Mouse (Mus musculus): ENCODE data around the gene Tusc2. TPM values are rescaled to one million over a fixed set of nuclear protein-coding genes. Genes with fewer than 3 reads are reported as not detected.

Gene Tusc2
- polyA plus RNA-seq, 1 experiment from 2014 or later: 34.1 TPM

- Histone ChIP-seq H3K9me3 (replicated peaks) (no peaks in the 10 kb centered on the region), H3K27ac (replicated peaks) (peak within 1 kb of the TSS; percentile 96), H3K4me3 (replicated peaks) (peak within 1 kb of the TSS; percentile 64), H3K27me3 (no peaks in the 10 kb centered on the region), H3K4me1 (replicated peaks) (peaks cover 94% of the 10 kb centered on the region), H3K9ac (peak within 1 kb of the TSS; percentile 70), H3K4me2 (peak within 1 kb of the TSS; percentile 80), H3K36me3 (replicated peaks) (peaks cover 22% of the 10 kb centered on the region)
- ATAC-seq (ENCODE audit: insufficient read depth): peak; percentile 79
- WGBS (ENCODE audit: insufficient replicate concordance): under 1% methylated on average over 32 of the region's 32 CpGs
Observed at GRCm38 (mm10) chr9:107580501-107581317, 17.7 kb downstream of the Tusc2 start, which contains the start of gene Hyal3. Gene Hyal3 (plus strand): TSS chr9:107580818.

GRCm38 (mm10) chr9:107581584-107581983, 18.5 kb downstream of the Tusc2 start:
- Histone ChIP-seq H3K36me3 (replicated peaks) (peaks cover 22% of the 10 kb centered on the region), H3K27ac (replicated peaks) (peak overlapping the region; percentile 96), H3K4me3 (replicated peaks) (peak overlapping the region; percentile 64), H3K4me1 (replicated peaks) (peaks cover 94% of the 10 kb centered on the region), H3K9ac (peak overlapping the region; percentile 70), H3K9me3 (replicated peaks) (no peaks in the 10 kb centered on the region), H3K4me2 (peak overlapping the region; percentile 80), H3K27me3 (no peaks in the 10 kb centered on the region)
- WGBS (ENCODE audit: insufficient replicate concordance): 23% methylated on average over 4 of the region's 4 CpGs
- ATAC-seq (ENCODE audit: insufficient read depth): no peak

- Histone ChIP-seq H3K4me1 (replicated peaks) (peaks cover 89% of the 10 kb centered on the region), H3K27me3 (no peaks in the 10 kb centered on the region), H3K27ac (replicated peaks) (peak overlapping the region; percentile 96), H3K9ac (peak overlapping the region; percentile 70; the same call in 1 of the 2 replicates), H3K4me2 (peak overlapping the region; percentile 80; the same call in 1 of the 2 replicates), H3K36me3 (replicated peaks) (peaks cover 22% of the 10 kb centered on the region), H3K9me3 (replicated peaks) (no peaks in the 10 kb centered on the region), H3K4me3 (replicated peaks) (no peak overlapping the region)
- no peak for ATAC-seq (ENCODE audit: insufficient read depth)
- WGBS (ENCODE audit: insufficient replicate concordance): 81% methylated on average over 7 of the region's 7 CpGs
Observed at GRCm38 (mm10) chr9:107582509-107583062, 19.5 kb downstream of the Tusc2 start.

- H3K9me3 ChIP-seq (replicated peaks): no peaks in the 10 kb centered on the region
- peaks cover 22% of the 10 kb centered on the region for H3K36me3 ChIP-seq (replicated peaks)
- H3K4me3 ChIP-seq (replicated peaks): no peak overlapping the region
- H3K4me2 ChIP-seq: no peak overlapping the region
- no peak for ATAC-seq (ENCODE audit: insufficient read depth)
- WGBS (ENCODE audit: insufficient replicate concordance): 87% methylated on average over 14 of the region's 14 CpGs
- H3K27ac ChIP-seq (replicated peaks): peak overlapping the region; percentile 96; the same call in 1 of the 2 replicates
- H3K27me3 ChIP-seq: no peaks in the 10 kb centered on the region
- peaks cover 83% of the 10 kb centered on the region for H3K4me1 ChIP-seq (replicated peaks)
- H3K9ac ChIP-seq: no peak overlapping the region
Observed at GRCm38 (mm10) chr9:107583174-107583573, 20.1 kb downstream of the Tusc2 start.

GRCm38 (mm10) chr9:107586504-107586903, 23.4 kb downstream of the Tusc2 start:
- Histone ChIP-seq H3K9me3 (replicated peaks) (no peaks in the 10 kb centered on the region), H3K27me3 (no peaks in the 10 kb centered on the region), H3K9ac (peak overlapping the region; percentile 57), H3K4me1 (replicated peaks) (peaks cover 86% of the 10 kb centered on the region), H3K4me3 (replicated peaks) (peak overlapping the region; percentile 78), H3K27ac (replicated peaks) (peak overlapping the region; percentile 96), H3K36me3 (replicated peaks) (peaks cover 47% of the 10 kb centered on the region), H3K4me2 (peak overlapping the region; percentile 82)
- ATAC-seq (ENCODE audit: insufficient read depth): no peak
- WGBS (ENCODE audit: insufficient replicate concordance): 77% methylated on average over 5 of the region's 5 CpGs

DNA sequence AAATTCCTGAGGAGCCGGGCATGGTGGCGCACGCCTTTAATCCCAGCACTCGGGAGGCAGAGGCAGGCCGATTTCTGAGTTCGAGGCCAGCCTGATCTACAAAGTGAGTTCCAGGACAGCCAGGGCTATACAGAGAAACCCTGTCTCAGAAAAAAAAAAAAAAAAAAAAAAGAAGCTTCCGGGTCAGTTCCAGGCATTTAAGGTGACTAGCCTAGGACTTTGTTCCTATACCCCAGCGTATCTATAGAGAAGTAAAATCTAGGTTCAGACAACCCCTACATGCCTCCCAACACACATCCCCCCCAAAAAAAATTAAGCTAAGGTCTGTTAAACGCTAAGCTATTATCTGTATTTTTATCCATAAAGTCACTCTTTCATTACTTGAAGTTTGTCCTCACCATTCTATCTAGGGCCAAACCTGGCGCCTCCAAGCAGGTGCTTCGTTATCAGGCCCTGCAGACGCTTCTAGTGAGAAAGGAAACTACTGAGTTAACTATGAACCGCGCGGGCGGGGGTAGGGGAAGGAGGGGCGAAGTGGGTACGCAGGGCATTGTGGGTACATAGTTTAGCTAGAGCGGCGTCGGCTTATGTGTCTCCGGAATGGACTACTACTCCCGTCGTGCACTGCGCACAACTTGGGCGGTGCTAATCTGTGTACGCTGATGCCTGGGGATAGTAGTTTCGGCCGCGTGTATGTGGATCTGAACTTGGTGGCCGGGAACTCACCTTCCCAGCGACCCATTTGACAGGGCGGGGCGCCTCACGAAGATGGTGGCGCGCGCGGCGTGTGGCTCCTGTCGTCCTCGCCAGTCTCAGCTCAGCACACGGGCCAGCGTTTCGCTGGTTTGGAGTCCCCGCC, 24.1 kb downstream of the Tusc2 start, which contains the start of gene Ifrd2:
Gene Ifrd2, plus strand, starts transcription at position 669 of the 859 bp plus-strand sequence.
- H3K36me3 ChIP-seq (replicated peaks): peaks cover 54% of the 10 kb centered on the region
- ATAC-seq (ENCODE audit: insufficient read depth): peak; percentile 93
- H3K4me3 ChIP-seq (replicated peaks): peak within 1 kb of the TSS; percentile 78
- peak within 1 kb of the TSS; percentile 96 for H3K27ac ChIP-seq (replicated peaks)
- H3K9ac ChIP-seq: peak within 1 kb of the TSS; percentile 83
- no peaks in the 10 kb centered on the region for H3K27me3 ChIP-seq
- peaks cover 82% of the 10 kb centered on the region for H3K4me1 ChIP-seq (replicated peaks)
- peak within 1 kb of the TSS; percentile 82 for H3K4me2 ChIP-seq
- WGBS (ENCODE audit: insufficient replicate concordance): 8% methylated on average over 46 of the region's 46 CpGs
- H3K9me3 ChIP-seq (replicated peaks): no peaks in the 10 kb centered on the region

GRCm38 (mm10) chr9:107587833-107588639, 25.0 kb downstream of the Tusc2 start:
- H3K4me1 ChIP-seq (replicated peaks): peaks cover 75% of the 10 kb centered on the region
- no peaks in the 10 kb centered on the region for H3K9me3 ChIP-seq (replicated peaks)
- peaks cover 60% of the 10 kb centered on the region for H3K36me3 ChIP-seq (replicated peaks)
- 2% methylated on average over 33 of the region's 33 CpGs for WGBS (ENCODE audit: insufficient replicate concordance)
- H3K27me3 ChIP-seq: no peaks in the 10 kb centered on the region
- H3K4me3 ChIP-seq (replicated peaks): peak overlapping the region; percentile 78
- peak overlapping the region; percentile 83 for H3K9ac ChIP-seq
- H3K4me2 ChIP-seq: peak overlapping the region; percentile 82
- peak; percentile 10 for ATAC-seq (ENCODE audit: insufficient read depth)
- H3K27ac ChIP-seq (replicated peaks): peak overlapping the region; percentile 96

DNA sequence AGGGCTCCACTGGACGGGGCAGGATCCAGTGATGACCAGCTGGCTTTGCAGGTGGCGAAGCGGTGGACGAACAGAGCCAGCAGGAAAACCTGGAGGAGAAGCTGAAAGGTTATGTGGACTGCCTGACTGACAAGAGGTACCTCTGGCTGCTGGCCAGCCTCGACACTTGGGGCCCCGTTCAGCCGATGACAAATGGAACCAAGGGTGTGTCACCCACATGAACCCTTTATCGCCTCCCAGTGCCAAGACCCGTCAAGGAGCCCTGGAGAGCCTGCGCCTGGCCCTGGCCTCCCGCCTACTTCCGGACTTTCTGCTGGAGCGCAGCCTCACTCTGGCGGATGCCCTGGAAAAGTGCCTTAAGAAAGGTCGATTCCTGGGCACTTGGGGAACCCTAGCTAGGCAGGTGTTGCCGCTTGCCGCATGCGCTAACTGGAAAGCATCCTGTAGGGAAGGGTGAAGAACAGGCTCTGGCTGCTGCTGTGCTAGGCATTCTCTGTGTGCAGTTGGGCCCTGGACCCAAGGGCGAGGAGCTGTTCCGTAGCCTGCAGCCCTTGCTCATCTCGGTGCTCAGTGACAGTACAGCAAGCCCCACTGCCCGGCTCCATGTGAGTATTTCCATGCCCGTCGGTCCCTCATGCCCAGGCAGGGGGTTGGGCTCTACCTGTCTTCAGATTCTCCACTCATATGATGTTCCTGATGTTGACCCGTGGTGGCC, 27.2 kb downstream of the Tusc2 start:
- Histone ChIP-seq H3K36me3 (replicated peaks) (peaks cover 62% of the 10 kb centered on the region), H3K9ac (peak overlapping the region; percentile 83), H3K4me2 (peak overlapping the region; percentile 82), H3K4me3 (replicated peaks) (peak overlapping the region; percentile 78), H3K9me3 (replicated peaks) (no peaks in the 10 kb centered on the region), H3K4me1 (replicated peaks) (peaks cover 57% of the 10 kb centered on the region), H3K27ac (replicated peaks) (peak overlapping the region; percentile 96), H3K27me3 (no peaks in the 10 kb centered on the region)
- peak; percentile 6; the same call in 1 of the 2 replicates for ATAC-seq (ENCODE audit: insufficient read depth)
- 68% methylated on average over 25 of the region's 25 CpGs for WGBS (ENCODE audit: insufficient replicate concordance)

GRCm38 (mm10) chr9:107590773-107591060, 27.7 kb downstream of the Tusc2 start:
- peaks cover 52% of the 10 kb centered on the region for H3K4me1 ChIP-seq (replicated peaks)
- no peaks in the 10 kb centered on the region for H3K9me3 ChIP-seq (replicated peaks)
- no peak for ATAC-seq (ENCODE audit: insufficient read depth)
- H3K4me3 ChIP-seq (replicated peaks): peak overlapping the region; percentile 78
- peaks cover 61% of the 10 kb centered on the region for H3K36me3 ChIP-seq (replicated peaks)
- H3K27me3 ChIP-seq: no peaks in the 10 kb centered on the region
- peak overlapping the region; percentile 82 for H3K4me2 ChIP-seq
- H3K27ac ChIP-seq (replicated peaks): peak overlapping the region; percentile 96
- H3K9ac ChIP-seq: peak overlapping the region; percentile 83
- 86% methylated on average over 6 of the region's 6 CpGs for WGBS (ENCODE audit: insufficient replicate concordance)

Measured in liver, embryonic 15.5 days (tissue).